Mouse (Mus musculus): Measurements from ENCODE around the gene Dbp. TPM values are rescaled to one million over a fixed set of nuclear protein-coding genes. Genes with fewer than 3 reads are reported as not detected.

Gene Dbp
- polyA plus RNA-seq, 2 experiments = 0.51 to 0.69 TPM

GRCm38 (mm10) chr7:45746518-45746917, 41.6 kb downstream of the Dbp start:
- H3K4me2 ChIP-seq (ENCODE audit: low read depth) = no peak overlapping the region
- peaks cover 0 to 4% of the 10 kb centered on the region in 2 experiments; a peak in 2 of 4 replicates for H3K4me1 ChIP-seq (replicated peaks; ENCODE audit: control insufficient read depth in 2 of 2, insufficient read depth in 2 of 2, low read length in 1 of 2)
- ATAC-seq (ENCODE audit: insufficient read depth) (no peak), DNase-seq (ENCODE audit: low read depth in 3 of 3, low spot score in 3 of 3) (no peak)
- H3K9ac ChIP-seq (replicated peaks) = no peak overlapping the region
- WGBS (ENCODE audit: insufficient replicate concordance) = 53% methylated on average over 6 of the region's 6 CpGs
- TF ChIP-seq EP300 (IDR thresholded peaks at IDR 0.05; ENCODE audit: low read depth) = no peak
- peak; percentile 75 for TF ChIP-seq CTCF (IDR thresholded peaks at IDR 0.05; ENCODE audit: low read depth)
- no peaks in the 10 kb centered on the region for H3K27me3 ChIP-seq (ENCODE audit: control insufficient read depth, insufficient read depth, low read length)
- H3K4me3 ChIP-seq (ENCODE audit: insufficient read depth in 1 of 2, low read depth in 2 of 2, low read length in 2 of 2) = no peak overlapping the region
- no peak overlapping the region for H3K27ac ChIP-seq
- no peaks in the 10 kb centered on the region for H3K9me3 ChIP-seq (ENCODE audit: control insufficient read depth, low read length)
- H3K36me3 ChIP-seq (replicated peaks; ENCODE audit: control insufficient read depth, insufficient read depth, low read depth) = no peaks in the 10 kb centered on the region

- H3K27me3 ChIP-seq (ENCODE audit: control insufficient read depth, insufficient read depth, low read length) = no peaks in the 10 kb centered on the region
- no peak for DNase-seq (ENCODE audit: low read depth in 3 of 3, low spot score in 3 of 3)
- H3K27ac ChIP-seq = no peak overlapping the region
- no peak for ATAC-seq (ENCODE audit: insufficient read depth)
- no peaks in the 10 kb centered on the region for H3K36me3 ChIP-seq (replicated peaks; ENCODE audit: control insufficient read depth, insufficient read depth, low read depth)
- no peak overlapping the region for H3K9ac ChIP-seq (replicated peaks)
- no peaks in the 10 kb centered on the region; a peak in 1 of 4 replicates for H3K4me1 ChIP-seq (replicated peaks; ENCODE audit: control insufficient read depth in 2 of 2, insufficient read depth in 2 of 2, low read length in 1 of 2)
- H3K4me2 ChIP-seq (ENCODE audit: low read depth) = no peak overlapping the region
- no peaks in the 10 kb centered on the region for H3K9me3 ChIP-seq (ENCODE audit: control insufficient read depth, low read length)
- TF ChIP-seq EP300 (IDR thresholded peaks at IDR 0.05; ENCODE audit: low read depth) (no peak), CTCF (IDR thresholded peaks at IDR 0.05; ENCODE audit: low read depth) (no peak)
- H3K4me3 ChIP-seq (ENCODE audit: insufficient read depth in 1 of 2, low read depth in 2 of 2, low read length in 2 of 2) = no peak overlapping the region
- 66% methylated on average over 5 of the region's 5 CpGs for WGBS (ENCODE audit: insufficient replicate concordance)
Observed at GRCm38 (mm10) chr7:45747450-45747849, 42.6 kb downstream of the Dbp start.

GRCm38 (mm10) chr7:45748110-45748509, 43.2 kb downstream of the Dbp start:
- no peak for TF ChIP-seq EP300 (IDR thresholded peaks at IDR 0.05; ENCODE audit: low read depth)
- no peak for TF ChIP-seq CTCF (IDR thresholded peaks at IDR 0.05; ENCODE audit: low read depth)
- H3K27me3 ChIP-seq (ENCODE audit: control insufficient read depth, insufficient read depth, low read length) = no peaks in the 10 kb centered on the region
- ATAC-seq (ENCODE audit: insufficient read depth) = no peak
- no peak for DNase-seq (ENCODE audit: low read depth in 3 of 3, low spot score in 3 of 3)
- H3K4me3 ChIP-seq (ENCODE audit: insufficient read depth in 1 of 2, low read depth in 2 of 2, low read length in 2 of 2) = no peak overlapping the region
- no peaks in the 10 kb centered on the region; a peak in 1 of 4 replicates for H3K4me1 ChIP-seq (replicated peaks; ENCODE audit: control insufficient read depth in 2 of 2, insufficient read depth in 2 of 2, low read length in 1 of 2)
- no peak overlapping the region for H3K4me2 ChIP-seq (ENCODE audit: low read depth)
- no peaks in the 10 kb centered on the region for H3K9me3 ChIP-seq (ENCODE audit: control insufficient read depth, low read length)
- 42% methylated on average over 7 of the region's 7 CpGs for WGBS (ENCODE audit: insufficient replicate concordance)
- H3K27ac ChIP-seq = no peak overlapping the region
- no peaks in the 10 kb centered on the region for H3K36me3 ChIP-seq (replicated peaks; ENCODE audit: control insufficient read depth, insufficient read depth, low read depth)
- no peak overlapping the region for H3K9ac ChIP-seq (replicated peaks)

GRCm38 (mm10) chr7:45749401-45749800, 44.5 kb downstream of the Dbp start:
- 37% methylated on average over 9 of the region's 10 CpGs for WGBS (ENCODE audit: insufficient replicate concordance)
- no peak for TF ChIP-seq CTCF (IDR thresholded peaks at IDR 0.05; ENCODE audit: low read depth)
- TF ChIP-seq EP300 (IDR thresholded peaks at IDR 0.05; ENCODE audit: low read depth) = no peak
- no peaks in the 10 kb centered on the region for H3K27me3 ChIP-seq (ENCODE audit: control insufficient read depth, insufficient read depth, low read length)
- H3K27ac ChIP-seq = no peak overlapping the region
- H3K4me1 ChIP-seq (replicated peaks; ENCODE audit: control insufficient read depth in 2 of 2, insufficient read depth in 2 of 2, low read length in 1 of 2) = no peaks in the 10 kb centered on the region; a peak in 1 of 4 replicates
- DNase-seq (ENCODE audit: low read depth in 3 of 3, low spot score in 3 of 3) (no peak), ATAC-seq (ENCODE audit: insufficient read depth) (no peak)
- no peaks in the 10 kb centered on the region for H3K36me3 ChIP-seq (replicated peaks; ENCODE audit: control insufficient read depth, insufficient read depth, low read depth)
- no peak overlapping the region for H3K4me2 ChIP-seq (ENCODE audit: low read depth)
- no peak overlapping the region for H3K9ac ChIP-seq (replicated peaks)
- H3K4me3 ChIP-seq (ENCODE audit: insufficient read depth in 1 of 2, low read depth in 2 of 2, low read length in 2 of 2) = no peak overlapping the region
- H3K9me3 ChIP-seq (ENCODE audit: control insufficient read depth, low read length) = no peaks in the 10 kb centered on the region

- Histone ChIP-seq H3K27me3 (ENCODE audit: control insufficient read depth, insufficient read depth, low read length) (no peaks in the 10 kb centered on the region), H3K4me3 (ENCODE audit: insufficient read depth in 1 of 2, low read depth in 2 of 2, low read length in 2 of 2) (no peak overlapping the region), H3K36me3 (replicated peaks; ENCODE audit: control insufficient read depth, insufficient read depth, low read depth) (no peaks in the 10 kb centered on the region), H3K27ac (no peak overlapping the region), H3K4me1 (replicated peaks; ENCODE audit: control insufficient read depth in 2 of 2, insufficient read depth in 2 of 2, low read length in 1 of 2) (no peaks in the 10 kb centered on the region; a peak in 1 of 4 replicates), H3K4me2 (ENCODE audit: low read depth) (no peak overlapping the region), H3K9me3 (ENCODE audit: control insufficient read depth, low read length) (no peaks in the 10 kb centered on the region), H3K9ac (replicated peaks) (no peak overlapping the region)
- DNase-seq (ENCODE audit: low read depth in 3 of 3, low spot score in 3 of 3) (no peak), ATAC-seq (ENCODE audit: insufficient read depth) (no peak)
- WGBS (ENCODE audit: insufficient replicate concordance) = 66% methylated on average over 9 of the region's 9 CpGs
- no peak for TF ChIP-seq EP300 (IDR thresholded peaks at IDR 0.05; ENCODE audit: low read depth)
- TF ChIP-seq CTCF (IDR thresholded peaks at IDR 0.05; ENCODE audit: low read depth) = no peak
Observed at GRCm38 (mm10) chr7:45750162-45750561, 45.3 kb downstream of the Dbp start.
